Mouse (Mus musculus): ENCODE measurements around the gene Klk15. TPM values are rescaled to one million over a fixed set of nuclear protein-coding genes. Genes with fewer than 3 reads are reported as not detected.
"Not testable (repeated sequence)": the region's sequence is repeated elsewhere in the genome, so short reads cannot be mapped to it uniquely, and the experiment has no call there.

Gene Klk15
- not detected for total RNA-seq (2022)

- no peak for DNase-seq (ENCODE audit: low spot score in 2 of 2)
Measured at GRCm38 (mm10) chr7:43933440-43933839, at the start of gene Klk15. Gene Klk15 (plus strand): TSS chr7:43933740.

GRCm38 (mm10) chr7:43891365-43891764 lies 42.2 kb upstream of the Klk15 start:
- no peak for DNase-seq (ENCODE audit: low spot score in 2 of 2)

- DNase-seq (ENCODE audit: low spot score in 2 of 2), result no peak
Measured at GRCm38 (mm10) chr7:43891788-43892187, 41.8 kb upstream of the Klk15 start.

- peak; percentile 49 to 67 for DNase-seq (ENCODE audit: low spot score in 2 of 2)
Measured at GRCm38 (mm10) chr7:43894836-43895235, 38.7 kb upstream of the Klk15 start.

- no peak for DNase-seq (ENCODE audit: low spot score in 2 of 2)
Measured at GRCm38 (mm10) chr7:43914821-43915220, 18.7 kb upstream of the Klk15 start.

- DNase-seq (ENCODE audit: low spot score in 2 of 2), result no peak
Measured at GRCm38 (mm10) chr7:43918426-43918825, 15.1 kb upstream of the Klk15 start.

- DNase-seq (ENCODE audit: low spot score in 2 of 2), result no peak
Measured at GRCm38 (mm10) chr7:43918871-43919270, 14.7 kb upstream of the Klk15 start.

- DNase-seq (ENCODE audit: low spot score in 2 of 2), result peak; percentile 19 to 21
Measured at GRCm38 (mm10) chr7:43919559-43920451, 13.7 kb upstream of the Klk15 start.

GRCm38 (mm10) chr7:43920582-43920981 lies 13.0 kb upstream of the Klk15 start:
- DNase-seq (ENCODE audit: low spot score in 2 of 2), result no peak

GRCm38 (mm10) chr7:43921087-43921486 lies 12.5 kb upstream of the Klk15 start:
- no peak for DNase-seq (ENCODE audit: low spot score in 2 of 2)

- DNase-seq (ENCODE audit: low spot score in 2 of 2), result no peak
Measured at GRCm38 (mm10) chr7:43921941-43922340, 11.6 kb upstream of the Klk15 start.

- no peak for DNase-seq (ENCODE audit: low spot score in 2 of 2)
Measured at GRCm38 (mm10) chr7:43925985-43926384, 7.6 kb upstream of the Klk15 start.

GRCm38 (mm10) chr7:43928521-43928920 lies 5.0 kb upstream of the Klk15 start:
- DNase-seq (ENCODE audit: low spot score in 2 of 2), result no peak

GRCm38 (mm10) chr7:43932337-43932736 lies 1.2 kb upstream of the Klk15 start:
- DNase-seq (ENCODE audit: low spot score in 2 of 2), result no peak

GRCm38 (mm10) chr7:43934747-43935146 lies 1.2 kb downstream of the Klk15 start:
- DNase-seq (ENCODE audit: low spot score in 2 of 2), result no peak

- DNase-seq (ENCODE audit: low spot score in 2 of 2), result no peak
Measured at GRCm38 (mm10) chr7:43936551-43936950, 3.0 kb downstream of the Klk15 start.

- not testable (repeated sequence) for DNase-seq (ENCODE audit: low spot score in 2 of 2)
Measured at GRCm38 (mm10) chr7:43942293-43942692, 8.8 kb downstream of the Klk15 start.

GRCm38 (mm10) chr7:43944727-43945264 lies 11.3 kb downstream of the Klk15 start:
- no peak for DNase-seq (ENCODE audit: low spot score in 2 of 2)

GRCm38 (mm10) chr7:43950364-43950763 lies 16.8 kb downstream of the Klk15 start, which contains the start of gene Klk1b8:
Gene Klk1b8 (plus strand): TSS chr7:43950664.
- DNase-seq (ENCODE audit: low spot score in 2 of 2), result no peak

- DNase-seq (ENCODE audit: low spot score in 2 of 2), result no peak
Measured at GRCm38 (mm10) chr7:43952703-43953102, 19.2 kb downstream of the Klk15 start.

GRCm38 (mm10) chr7:43966451-43966850 lies 32.9 kb downstream of the Klk15 start, which contains the start of gene Klk1b1:
Gene Klk1b1 (plus strand): TSS chr7:43966751.
- DNase-seq (ENCODE audit: low spot score in 2 of 2), result no peak

GRCm38 (mm10) chr7:43967058-43967457 lies 33.5 kb downstream of the Klk15 start:
- no peak for DNase-seq (ENCODE audit: low spot score in 2 of 2)

GRCm38 (mm10) chr7:43967612-43968011 lies 34.1 kb downstream of the Klk15 start:
- no peak for DNase-seq (ENCODE audit: low spot score in 2 of 2)
